Mouse (Mus musculus): ENCODE results near the gene Ano1.

Ano1 gene

GRCm38 (mm10) chr7:144539146-144539545, 212.6 kb downstream of the Ano1 start:
- DNase-seq (ENCODE audit: low read depth, low spot score) = no peak
